Mouse (Mus musculus): ENCODE results near the gene Padi2.

Padi2 gene

GRCm38 (mm10) chr4:140882365-140882764 is 23.8 kb upstream of the Padi2 start:
- no peak for DNase-seq

GRCm38 (mm10) chr4:140882981-140883380 is 23.2 kb upstream of the Padi2 start:
- no peak for DNase-seq

- DNase-seq, result no peak
Observed at GRCm38 (mm10) chr4:140883852-140884251, 22.3 kb upstream of the Padi2 start.

GRCm38 (mm10) chr4:140891525-140892162 is 14.5 kb upstream of the Padi2 start:
- DNase-seq, result no peak

- DNase-seq, result no peak
Observed at GRCm38 (mm10) chr4:140892163-140892530, 14.0 kb upstream of the Padi2 start.

- DNase-seq, result no peak
Observed at GRCm38 (mm10) chr4:140904776-140905425, 1.2 kb upstream of the Padi2 start.

- DNase-seq, result no peak
Observed at GRCm38 (mm10) chr4:140905426-140905871, 695 bp upstream of the Padi2 start.

GRCm38 (mm10) chr4:140906827-140907280 is 710 bp downstream of the Padi2 start:
- DNase-seq, result no peak

- DNase-seq, result no peak
Observed at GRCm38 (mm10) chr4:140907306-140908024, 1.3 kb downstream of the Padi2 start.

- DNase-seq, result no peak
Observed at GRCm38 (mm10) chr4:140908627-140909026, 2.5 kb downstream of the Padi2 start.

- no peak for DNase-seq
Observed at GRCm38 (mm10) chr4:140909536-140909935, 3.4 kb downstream of the Padi2 start.

- DNase-seq, result no peak
Observed at GRCm38 (mm10) chr4:140910661-140911310, 4.6 kb downstream of the Padi2 start.

GRCm38 (mm10) chr4:140911416-140911815 is 5.3 kb downstream of the Padi2 start:
- DNase-seq, result no peak

GRCm38 (mm10) chr4:140912271-140912833 is 6.2 kb downstream of the Padi2 start:
- no peak for DNase-seq

GRCm38 (mm10) chr4:140913565-140913964 is 7.4 kb downstream of the Padi2 start:
- no peak for DNase-seq

- no peak for DNase-seq
Observed at GRCm38 (mm10) chr4:140914731-140915131, 8.6 kb downstream of the Padi2 start.

GRCm38 (mm10) chr4:140915235-140915634 is 9.1 kb downstream of the Padi2 start:
- DNase-seq, result no peak

GRCm38 (mm10) chr4:140916296-140916695 is 10.2 kb downstream of the Padi2 start:
- DNase-seq, result no peak

GRCm38 (mm10) chr4:140917451-140917850 is 11.3 kb downstream of the Padi2 start:
- DNase-seq, result no peak

- DNase-seq, result no peak
Observed at GRCm38 (mm10) chr4:140919974-140920836, 14.1 kb downstream of the Padi2 start.

GRCm38 (mm10) chr4:140922508-140922907 is 16.4 kb downstream of the Padi2 start:
- no peak for DNase-seq

- DNase-seq, result no peak
Observed at GRCm38 (mm10) chr4:140925648-140926047, 19.5 kb downstream of the Padi2 start.
